Mouse (Mus musculus) hindbrain, embryonic 14.5 days (tissue): ENCODE measurements around the gene Padi1. TPM values are rescaled to one million over a fixed set of nuclear protein-coding genes. Genes with fewer than 3 reads are reported as not detected.
A peak's percentile ranks its signal among the peaks of the same experiment; 100 is the strongest.

Source experiments
- ATAC-seq: fragments of 200-750 bp; cut with Nextera tagmentation; 2 replicates; pipeline ENCODE4 v1.8.0; 2017; ENCODE audit warnings: moderate number of reproducible peaks, mild to moderate bottlenecking, moderate TSS enrichment, moderate library complexity; ENCODE audit not compliant: low FRiP score
- DNase-seq: peaks from one replicate; pipeline ENCODE4 v3.0.0-alpha.2; 2015; ENCODE audit warnings: low spot score
- H3K27ac ChIP-seq: fragments of 300-500 bp; sonication (generic); 2 replicates; pipeline ENCODE4 v1.5.1; 2014; ENCODE audit warnings: mild to moderate bottlenecking, moderate library complexity
- H3K27me3 ChIP-seq: fragments of 300-500 bp; sonication (generic); 2 replicates; pipeline ENCODE4 v1.6.1; 2014; ENCODE audit warnings: mild to moderate bottlenecking, low read length, mixed read lengths; ENCODE audit not compliant: control insufficient read depth, insufficient read depth
- H3K36me3 ChIP-seq: fragments of 300-500 bp; sonication (generic); replicated peaks from 2 replicates; pipeline ENCODE4 v1.6.1; 2014; ENCODE audit not compliant: control insufficient read depth, insufficient read depth
- H3K4me1 ChIP-seq: fragments of 300-500 bp; sonication (generic); replicated peaks from 2 replicates; pipeline ENCODE4 v1.6.1; 2014; ENCODE audit warnings: antibody characterized with exemption, low read length, mixed read lengths; ENCODE audit not compliant: control insufficient read depth, insufficient read depth
- H3K4me2 ChIP-seq: fragments of 300-500 bp; sonication (generic); replicated peaks from 2 replicates; pipeline ENCODE4 v1.6.1; 2014; ENCODE audit warnings: mild to moderate bottlenecking, moderate library complexity
- H3K4me3 ChIP-seq: fragments of 300-500 bp; sonication (generic); replicated peaks from 2 replicates; pipeline ENCODE4 v1.5.1; 2014; ENCODE audit warnings: mild to moderate bottlenecking, low read length
- H3K9ac ChIP-seq: fragments of 300-500 bp; sonication (generic); 2 replicates; pipeline ENCODE4 v1.6.1; 2014
- H3K9me3 ChIP-seq: fragments of 300-500 bp; sonication (generic); 2 replicates; pipeline ENCODE4 v1.6.1; 2016; ENCODE audit warnings: low read length; ENCODE audit not compliant: control insufficient read depth
- WGBS: fragments of 180-500 bp; shearing (Covaris S2); extraction: QIAGEN DNeasy Blood & Tissue Kit; methylation state at CpG from one replicate; pipeline ENCODE4 v1.1.7; 2014; 5-methylcytosine and 5-hydroxymethylcytosine counted together
- polyA plus RNA-seq: library from polyadenylated mRNA; unstranded; fragments of >200 nt; fragmentation: Nextera tagmentation; extraction: Ambion mirVana; gene quantifications from 2 replicates; pipeline ENCODE4 v1.2.1, GENCODE M21; 2014

Gene Padi1
- polyA plus RNA-seq, 1 experiment from 2014 or later: not detected

DNA sequence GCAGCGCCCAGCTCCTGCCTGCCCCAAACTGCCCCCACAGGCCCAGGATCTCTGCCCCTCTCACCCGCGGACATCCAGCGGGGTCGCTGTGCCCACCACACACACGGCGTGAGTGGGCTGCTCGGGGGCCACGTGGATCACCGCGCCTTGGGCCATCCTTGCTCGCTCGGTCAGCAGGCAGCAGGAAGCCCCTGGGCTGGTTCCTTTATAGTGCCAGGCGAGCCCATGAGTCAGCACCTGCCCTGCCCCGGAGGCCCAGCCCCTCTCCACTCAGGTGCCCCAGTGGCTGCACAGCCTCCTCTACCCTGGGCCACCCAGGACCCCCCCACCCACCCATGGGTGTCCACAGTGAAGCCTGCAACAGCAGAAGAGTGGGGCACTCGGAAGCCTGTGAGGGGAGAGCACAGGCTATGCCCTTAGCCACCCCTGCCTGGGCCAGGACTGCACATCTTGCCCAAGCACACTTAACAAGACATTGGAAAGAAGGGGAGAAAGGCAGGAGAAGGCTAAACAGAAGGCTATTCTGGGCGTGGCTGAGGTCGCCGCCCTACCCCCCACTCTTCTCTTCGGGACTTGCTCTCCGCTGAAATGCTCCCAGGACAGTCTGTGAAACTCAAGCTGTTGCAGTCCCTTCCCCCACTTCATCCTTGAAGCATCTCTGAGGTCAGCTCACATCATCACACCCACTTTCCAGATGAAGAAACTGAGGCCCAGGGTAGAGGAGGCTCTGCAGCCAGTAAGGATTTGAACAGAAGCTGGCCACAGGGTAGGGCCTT is 71.4 kb downstream of the Padi1 start, which contains the start of gene Padi4:
TSS of gene Padi4 (minus strand) at position 212 of the 776 bp plus-strand sequence.
- no peak within 1 kb of the TSS for H3K9ac ChIP-seq
- no peak within 1 kb of the TSS for H3K4me2 ChIP-seq
- no peaks in the 10 kb centered on the region for H3K27me3 ChIP-seq
- no peak for DNase-seq
- no peak for ATAC-seq
- no peak within 1 kb of the TSS for H3K27ac ChIP-seq
- H3K36me3 ChIP-seq: no peaks in the 10 kb centered on the region
- H3K4me1 ChIP-seq: 0 out of 2 replicates have a peak, but pooled peaks cover 3% of the 10 kb centered on the region
- H3K4me3 ChIP-seq: no peak within 1 kb of the TSS
- no peaks in the 10 kb centered on the region for H3K9me3 ChIP-seq
- WGBS: 82% methylated on average over 21 of the region's 21 CpGs

DNA sequence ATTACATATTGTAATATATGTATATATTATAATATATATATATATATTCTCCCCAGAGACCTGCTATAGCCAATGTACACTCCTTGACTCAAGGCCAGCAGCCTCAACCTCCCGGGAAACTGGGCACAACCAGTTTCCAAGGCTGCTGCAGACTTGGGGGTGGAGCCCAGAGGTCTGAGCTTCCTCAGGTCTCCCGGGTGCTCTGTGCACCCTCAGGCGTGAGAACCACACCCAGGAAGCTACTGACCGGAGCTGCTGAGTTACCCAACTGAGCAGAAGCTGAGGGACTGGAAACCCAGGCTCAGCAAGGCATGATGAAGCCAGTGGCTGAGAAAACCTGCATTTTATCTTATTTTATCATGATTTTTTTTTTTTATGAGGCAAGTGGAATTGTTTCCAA is 74.5 kb downstream of the Padi1 start:
- Histone ChIP-seq H3K27me3 (no peaks in the 10 kb centered on the region), H3K4me3 (no peak overlapping the region), H3K27ac (no peak overlapping the region), H3K4me1 (0 out of 2 replicates have a peak, but pooled peaks cover 3% of the 10 kb centered on the region), H3K4me2 (no peak overlapping the region), H3K9me3 (no peaks in the 10 kb centered on the region), H3K9ac (no peak overlapping the region), H3K36me3 (no peaks in the 10 kb centered on the region)
- no peak for ATAC-seq
- 58% methylated on average over 4 of the region's 4 CpGs for whole genome bisulfite sequencing
- no peak for DNase-seq

- Histone ChIP-seq H3K9ac (no peak overlapping the region), H3K4me3 (no peak overlapping the region), H3K4me2 (peak overlapping the region; percentile 33), H3K9me3 (no peaks in the 10 kb centered on the region), H3K27ac (no peak overlapping the region), H3K27me3 (no peaks in the 10 kb centered on the region), H3K4me1 (0 out of 2 replicates have a peak, but pooled peaks cover 3% of the 10 kb centered on the region), H3K36me3 (no peaks in the 10 kb centered on the region)
- ATAC-seq (no peak), DNase-seq (no peak)
- WGBS: 13% methylated on average over 13 of the region's 13 CpGs
Observed at GRCm38 (mm10) chr4:140770433-140770832, 75.1 kb downstream of the Padi1 start.

DNA sequence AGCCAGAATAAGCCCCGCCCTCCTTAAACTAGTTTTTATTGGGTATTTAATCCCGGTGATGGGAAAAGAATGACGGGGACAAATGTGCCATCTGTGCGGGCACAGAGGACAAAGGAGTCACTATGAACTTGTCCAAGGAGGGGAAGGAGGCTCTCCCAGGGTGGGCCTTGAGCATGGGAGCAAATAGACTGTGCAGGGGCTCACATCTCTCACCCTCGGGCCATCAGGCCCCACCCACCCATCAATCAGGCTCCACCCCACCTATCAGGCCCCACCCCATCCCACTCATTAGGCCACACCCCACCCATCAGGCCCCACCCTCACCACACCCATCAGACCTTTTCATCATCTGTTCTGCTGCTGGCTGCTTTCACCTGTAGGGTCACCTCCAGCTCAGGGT is 76.6 kb downstream of the Padi1 start:
- H3K9me3 ChIP-seq: no peaks in the 10 kb centered on the region
- H3K36me3 ChIP-seq: no peaks in the 10 kb centered on the region
- no peaks in the 10 kb centered on the region for H3K27me3 ChIP-seq
- H3K9ac ChIP-seq: no peak overlapping the region
- H3K27ac ChIP-seq: no peak overlapping the region
- no peak overlapping the region for H3K4me3 ChIP-seq
- 80% methylated on average over 5 of the region's 5 CpGs for WGBS
- ATAC-seq: no peak
- H3K4me2 ChIP-seq: no peak overlapping the region
- no peak for DNase-seq
- 0 out of 2 replicates have a peak, but pooled peaks cover 3% of the 10 kb centered on the region for H3K4me1 ChIP-seq

DNA sequence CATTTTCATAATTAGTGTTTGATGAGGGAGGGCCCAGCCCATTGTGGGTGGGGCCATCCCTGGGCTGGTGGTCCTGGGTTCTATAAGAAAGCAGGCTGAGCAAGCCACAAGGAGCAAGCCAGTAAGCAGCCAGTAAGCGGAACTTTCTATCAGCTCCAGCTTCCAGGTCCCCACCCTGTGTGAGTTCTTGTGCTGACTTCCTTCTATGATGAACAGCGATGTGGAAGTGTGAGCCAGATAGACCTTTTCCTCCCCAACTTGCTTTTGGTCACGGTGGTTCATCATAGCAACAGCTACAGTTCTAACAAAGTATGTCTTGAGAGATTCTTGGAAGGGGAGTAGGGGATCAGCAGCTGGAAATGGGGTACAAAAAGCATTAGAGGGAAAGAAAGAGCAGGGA is 79.6 kb downstream of the Padi1 start:
- no peaks in the 10 kb centered on the region for H3K9me3 ChIP-seq
- H3K27me3 ChIP-seq: no peaks in the 10 kb centered on the region
- H3K4me1 ChIP-seq: 0 out of 2 replicates have a peak, but pooled peaks cover 3% of the 10 kb centered on the region
- no peak overlapping the region for H3K9ac ChIP-seq
- no peak for DNase-seq
- H3K4me2 ChIP-seq: no peak overlapping the region
- no peak overlapping the region for H3K4me3 ChIP-seq
- no peak for ATAC-seq
- WGBS: 82% methylated on average over 3 of the region's 3 CpGs
- H3K27ac ChIP-seq: no peak overlapping the region
- H3K36me3 ChIP-seq: no peaks in the 10 kb centered on the region

GRCm38 (mm10) chr4:140763158-140763557 is 82.4 kb downstream of the Padi1 start:
- Histone ChIP-seq H3K36me3 (no peaks in the 10 kb centered on the region), H3K4me2 (no peak overlapping the region), H3K4me3 (no peak overlapping the region), H3K27me3 (no peaks in the 10 kb centered on the region), H3K9me3 (no peaks in the 10 kb centered on the region), H3K27ac (no peak overlapping the region), H3K4me1 (no peaks in the 10 kb centered on the region), H3K9ac (no peak overlapping the region)
- DNase-seq (no peak), ATAC-seq (no peak)
- WGBS: 16% methylated on average over 9 of the region's 9 CpGs

Other genes starting within 250 kb of the Padi1 start
- 19.6 and 21.9 TPM in 2 replicates for gene Arhgef10l, start 179.8 kb downstream of the Padi1 start, polyA plus RNA-seq
- gene Rcc2, start 145.2 kb downstream of the Padi1 start, polyA plus RNA-seq: 13.3 and 13.8 TPM in 2 replicates
- not detected in 2 replicates for gene Padi6, start 103.1 kb downstream of the Padi1 start, polyA plus RNA-seq
- gene Padi4, start 71.5 kb downstream of the Padi1 start, polyA plus RNA-seq: 0.08 and 0.22 TPM in 2 replicates
- gene Padi3, start 35.1 kb downstream of the Padi1 start, polyA plus RNA-seq: not detected in 2 replicates
- 0.74 and 1.5 TPM in 2 replicates for gene Padi2, start 60.6 kb upstream of the Padi1 start, polyA plus RNA-seq
- 482 and 502 TPM in 2 replicates for gene Sdhb, start 115.4 kb upstream of the Padi1 start, polyA plus RNA-seq
- gene Atp13a2, start 141.1 kb upstream of the Padi1 start, polyA plus RNA-seq: 176 and 178 TPM in 2 replicates
- 164 and 190 TPM in 2 replicates for gene Mfap2, start 164.6 kb upstream of the Padi1 start, polyA plus RNA-seq
- 5.0 and 5.4 TPM in 2 replicates for gene Crocc, start 214.8 kb upstream of the Padi1 start, polyA plus RNA-seq
- gene Necap2, start 232.6 kb upstream of the Padi1 start, polyA plus RNA-seq: 44.2 and 46.9 TPM in 2 replicates
- gene Spata21, start 242.6 kb upstream of the Padi1 start, polyA plus RNA-seq: 0.46 and 0.96 TPM in 2 replicates